Mouse (Mus musculus) thymus, adult 2 months (tissue): ENCODE data around the gene Cbarp.
A peak's percentile ranks its signal among the peaks of the same experiment; 100 is the strongest.

Experiments
- CTCF ChIP-seq: fragments of 200-500 bp; IDR thresholded peaks from 2 replicates; pipeline ENCODE4 v1.5.1; 2012; ENCODE audit warnings: mild to moderate bottlenecking, control low read depth, low read length, moderate library complexity, borderline replicate concordance; ENCODE audit not compliant: control insufficient read depth, poor library complexity, insufficient read depth; ENCODE audit errors: extremely low read depth
- POLR2A ChIP-seq: fragments of 200-500 bp; IDR thresholded peaks from 2 replicates; pipeline ENCODE4 v1.6.1; 2012; ENCODE audit warnings: mild to moderate bottlenecking, low read length, control low read depth, moderate library complexity; ENCODE audit not compliant: control insufficient read depth, poor library complexity, insufficient read depth; ENCODE audit errors: extremely low read depth

DNA sequence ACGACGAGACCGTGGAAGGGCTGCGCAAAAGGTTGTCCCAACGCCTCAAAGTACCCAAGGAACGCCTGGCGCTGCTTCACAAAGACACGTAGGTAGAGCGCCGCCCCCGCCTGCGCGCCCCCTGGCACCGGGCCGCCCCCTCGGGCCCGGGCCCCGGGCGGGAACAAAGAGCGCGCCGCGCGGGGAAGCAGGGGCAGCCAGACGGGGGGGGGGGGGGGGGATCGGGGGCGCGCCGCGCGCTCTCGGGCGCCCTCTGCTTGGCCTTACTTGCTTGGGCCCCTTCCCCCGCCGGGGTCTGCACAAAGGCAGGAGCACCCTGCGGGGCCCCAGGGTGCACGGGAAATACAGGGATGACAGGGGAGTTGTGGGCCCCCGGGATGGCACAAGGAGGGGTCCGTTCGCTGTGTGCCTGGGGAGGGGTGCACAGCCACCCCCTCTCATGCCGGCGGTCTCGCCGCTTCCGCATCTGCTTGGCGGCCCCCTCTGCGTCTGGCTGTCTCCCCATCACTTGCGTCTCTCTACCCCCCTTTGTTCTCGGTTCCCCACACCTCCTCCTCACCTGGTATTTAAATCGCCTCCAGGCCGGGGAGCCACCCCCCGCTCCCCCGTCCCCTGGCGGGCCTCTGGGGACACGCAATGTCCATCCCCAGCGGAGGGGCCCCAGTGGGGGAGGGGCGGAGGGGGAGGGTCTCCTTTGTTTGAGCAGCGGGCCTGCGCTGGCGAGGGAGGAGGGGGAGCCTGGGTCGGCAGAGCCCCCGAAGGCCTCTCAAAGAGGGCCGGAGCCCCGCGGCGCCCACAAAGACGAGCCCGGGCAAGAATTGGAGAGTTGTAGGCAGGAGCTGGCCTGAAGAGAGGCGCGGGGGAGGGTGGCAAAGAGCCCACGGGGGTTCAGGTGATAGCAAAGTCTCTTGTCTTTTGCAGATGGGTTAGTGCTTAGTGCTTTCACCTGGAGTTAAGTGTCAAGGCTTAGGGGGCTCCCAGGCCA is 9.9 kb upstream of the Cbarp start:
- TF ChIP-seq POLR2A (peak; percentile 77), CTCF (peak; percentile 3; the same call in 1 of the 2 replicates)
